Mouse (Mus musculus): ENCODE measurements around the gene Gpr137b.
"Not testable (repeated sequence)": the region's sequence is repeated elsewhere in the genome, so short reads cannot be mapped to it uniquely, and the experiment has no call there.

DNA sequence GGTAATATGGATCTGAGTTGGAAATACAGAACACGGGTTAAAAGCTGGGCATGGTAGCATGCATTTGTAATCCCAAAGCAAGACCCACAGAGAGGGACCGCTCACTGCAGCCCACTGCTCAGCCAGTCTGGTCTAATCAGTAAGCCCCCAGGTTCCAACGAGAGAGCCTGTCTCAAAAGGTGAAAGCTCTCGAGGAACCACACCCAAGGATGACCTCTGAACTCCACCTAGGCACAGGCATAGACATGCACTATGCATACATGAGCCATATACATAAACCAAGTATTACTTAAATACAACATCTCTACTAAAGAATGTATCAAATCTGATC lies 22.2 kb upstream of the Gpr137b start:
- TF ChIP-seq CTCF (conservative IDR thresholded peaks at IDR 0.05; ENCODE audit: low read length); NANOG (IDR thresholded peaks at IDR 0.05; ENCODE audit: borderline replicate concordance, low read length): not testable (repeated sequence)
